Mouse (Mus musculus) layer of hippocampus, postnatal 25 days (tissue): ENCODE data around the gene Slc38a10. TPM values are rescaled to one million over a fixed set of nuclear protein-coding genes. Genes with fewer than 3 reads are reported as not detected.

ENCODE experiments used
- DNase-seq, 2 experiments: peaks; one replicate each; pipeline ENCODE4 v3.0.0; 2022; ENCODE audit warnings: mixed read lengths in 2 of 2, low spot score in 1 of 2; ENCODE audit errors: extremely low spot score in 1 of 2
- total RNA-seq, 2 experiments: library from RNA; stranded (reverse); gene quantifications; 2 replicates each; pipeline ENCODE4 v1.2.3; 2021

Slc38a10 gene
- 10 to 100 TPM; 85.3 to 88.5 TPM for total RNA-seq

GRCm38 (mm10) chr11:120151113-120151494 is at the start of gene Slc38a10:
Slc38a10 (minus strand) TSS chr11:120151346.
- peak; percentile 99 for DNase-seq

DNA sequence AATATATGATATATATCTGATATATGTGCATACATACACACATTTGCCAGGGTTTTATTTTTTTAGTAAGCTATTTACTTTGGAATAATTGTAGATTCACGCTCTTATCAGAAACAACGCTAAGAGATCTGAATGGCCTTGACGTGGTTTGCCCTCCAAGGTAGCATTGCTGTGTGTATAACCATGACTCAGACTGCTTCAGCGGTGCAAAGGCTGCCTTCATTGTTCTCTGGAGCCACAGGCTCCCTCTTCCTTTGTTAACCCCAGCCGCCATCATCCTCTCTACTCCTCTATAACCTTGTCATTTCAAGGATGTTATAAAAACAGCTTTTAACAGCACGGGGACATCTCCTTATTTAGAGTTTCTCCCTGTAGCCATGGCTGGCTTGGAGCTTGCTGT is 49.5 kb upstream of the Slc38a10 start:
- DNase-seq: no peak

- DNase-seq: no peak
These were observed 48.6 kb upstream of the Slc38a10 start for GRCm38 (mm10) chr11:120199766-120200165.

DNA sequence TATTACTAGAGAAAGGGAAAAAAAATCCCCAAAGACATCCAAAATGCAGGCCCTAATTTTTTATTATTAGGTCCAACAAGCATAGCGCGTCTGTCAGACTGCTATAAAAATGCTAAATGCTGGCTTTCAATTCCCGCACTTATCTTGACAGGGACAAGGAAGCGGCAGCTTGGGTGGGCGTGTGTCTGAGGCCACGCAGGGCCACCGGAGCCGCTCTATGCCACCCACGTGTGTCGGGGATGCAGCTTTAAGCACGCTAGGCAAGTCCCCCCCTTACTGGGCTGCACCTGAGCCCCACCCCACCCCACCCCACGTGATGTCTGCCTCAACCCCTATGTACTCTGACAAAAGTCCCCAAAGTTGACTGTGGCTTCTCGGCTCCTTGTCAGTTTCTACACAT is 47.7 kb upstream of the Slc38a10 start:
- no peak for DNase-seq

DNA sequence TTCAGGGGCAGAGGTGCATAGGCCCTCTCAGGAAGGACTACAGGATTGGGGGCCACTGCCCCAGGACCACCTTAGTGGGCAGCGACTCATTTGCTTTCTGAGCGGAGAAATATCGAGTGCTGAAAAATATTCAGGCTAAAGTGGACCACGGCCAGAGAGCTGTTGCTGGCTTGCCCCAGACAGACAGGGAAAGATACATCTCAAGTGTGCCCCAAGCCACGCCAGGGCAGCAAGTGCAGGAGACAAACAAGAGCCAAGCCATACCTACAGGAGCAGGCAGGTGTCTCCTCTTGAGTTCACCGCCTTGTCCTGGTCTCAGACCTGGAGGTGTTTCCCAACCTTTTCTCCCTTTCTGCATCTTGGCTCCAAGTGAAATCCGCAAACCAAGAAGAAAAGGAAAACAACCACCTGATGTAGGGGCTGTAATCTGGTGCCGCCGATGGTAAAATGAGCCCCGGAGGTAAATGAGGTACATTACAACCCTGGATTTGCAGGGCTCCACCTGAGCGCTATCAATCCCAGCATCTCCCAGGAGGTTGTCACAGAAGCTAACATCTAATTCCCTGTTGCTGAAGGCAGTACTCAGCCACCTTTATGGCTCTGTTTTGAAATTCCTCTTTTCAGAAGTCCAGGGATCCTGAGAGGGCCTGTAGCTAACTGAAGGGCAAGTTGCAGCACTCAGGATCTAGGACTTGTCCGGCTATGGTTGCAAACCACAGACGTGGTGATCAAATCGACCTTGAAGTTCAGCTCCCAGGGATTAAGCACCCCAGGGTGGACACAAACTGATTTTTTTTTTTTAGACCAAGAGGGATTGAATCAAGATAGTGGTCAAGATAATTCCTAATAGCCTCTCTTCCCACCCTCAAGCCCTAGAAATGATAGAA is 39.6 kb upstream of the Slc38a10 start:
- no peak for DNase-seq

DNA sequence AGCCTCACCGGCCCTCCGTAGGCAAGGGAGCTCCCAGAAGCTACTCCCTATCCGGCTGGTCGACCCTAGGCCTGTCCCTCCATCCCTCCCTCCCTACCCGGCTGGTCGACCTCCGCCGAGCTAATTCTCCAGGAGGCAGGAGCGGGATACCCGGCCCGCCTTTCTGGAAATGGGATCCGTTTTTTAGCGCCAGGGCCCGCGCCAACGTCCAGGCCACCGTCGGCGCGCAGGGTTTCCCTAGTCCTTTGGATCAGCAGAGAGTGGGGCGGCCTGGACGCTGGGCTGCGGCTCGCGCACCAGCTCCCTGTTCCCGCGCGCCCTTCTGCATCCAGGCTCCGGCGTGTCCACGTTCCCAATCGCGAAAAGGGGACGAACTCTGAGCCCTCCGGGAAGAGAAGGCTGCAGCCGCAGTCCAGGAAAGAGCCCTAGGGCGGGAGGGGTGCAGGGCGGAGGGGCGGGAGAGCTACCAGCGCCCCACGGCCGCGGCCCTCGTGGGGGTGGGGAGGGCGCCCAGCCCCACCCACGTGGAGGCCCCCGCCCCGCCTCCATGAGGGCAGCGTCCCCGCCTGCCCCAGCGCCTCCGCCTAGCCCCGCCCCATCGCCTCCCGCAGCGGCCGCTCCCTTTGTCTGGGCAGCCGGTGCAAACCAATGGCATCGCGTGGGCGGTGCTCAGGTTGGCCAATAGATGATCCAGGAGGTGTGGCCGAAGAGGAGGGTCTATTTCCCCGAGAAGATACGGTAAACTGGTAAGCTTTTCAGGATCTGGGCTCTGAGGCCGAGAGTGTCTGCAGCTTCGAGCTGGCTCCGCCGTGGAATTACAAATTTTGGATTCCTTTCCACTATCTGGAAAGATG is 38.5 kb upstream of the Slc38a10 start:
- DNase-seq: peak; percentile 93 to 94

DNA sequence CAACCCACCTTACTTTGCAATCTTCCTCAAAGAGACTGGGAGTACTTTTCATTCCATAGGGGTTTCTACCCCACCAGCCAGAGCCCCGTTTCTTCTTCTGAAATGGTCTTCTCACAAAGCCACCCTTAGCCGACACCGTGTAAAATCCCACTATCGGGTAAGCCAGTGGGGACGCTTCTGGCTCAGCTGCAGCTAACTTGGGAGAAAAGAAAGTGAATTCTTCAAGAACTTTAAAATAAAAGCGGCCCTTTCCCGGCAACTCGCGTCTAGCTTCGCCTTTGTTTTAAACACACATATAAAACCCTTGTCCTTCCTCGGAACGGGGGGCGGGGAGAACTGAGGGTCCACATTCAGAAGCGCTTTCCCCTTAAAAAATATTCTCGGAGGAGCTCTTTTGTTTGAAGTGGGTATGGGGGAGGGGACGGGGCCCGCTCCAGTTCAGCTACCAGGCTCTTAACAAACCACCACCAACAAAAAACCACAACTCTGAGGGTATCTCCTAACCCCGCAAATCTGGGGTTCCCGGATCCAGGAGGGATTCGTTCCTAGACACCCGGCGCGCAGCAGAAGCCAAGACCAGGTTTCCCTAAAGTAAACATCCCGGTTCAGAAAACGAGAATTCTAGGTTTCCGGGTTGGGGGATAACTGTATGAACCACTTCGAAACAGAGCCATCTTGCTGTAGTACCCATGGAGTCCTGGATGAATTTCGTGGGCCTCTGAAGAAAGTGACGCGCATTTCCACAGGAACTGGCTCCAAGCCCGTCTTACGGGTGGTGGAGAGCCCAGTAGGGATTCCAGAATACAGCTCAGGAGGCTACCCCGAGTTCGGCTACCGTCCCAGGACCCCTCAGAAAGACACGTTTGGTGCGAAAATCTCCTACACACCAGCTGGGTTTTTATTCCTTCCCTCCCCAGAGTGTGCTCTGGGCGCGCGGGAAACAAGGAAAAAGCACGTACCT is 37.6 kb upstream of the Slc38a10 start:
- DNase-seq: peak in 1 of 2 experiments; percentile 41

DNA sequence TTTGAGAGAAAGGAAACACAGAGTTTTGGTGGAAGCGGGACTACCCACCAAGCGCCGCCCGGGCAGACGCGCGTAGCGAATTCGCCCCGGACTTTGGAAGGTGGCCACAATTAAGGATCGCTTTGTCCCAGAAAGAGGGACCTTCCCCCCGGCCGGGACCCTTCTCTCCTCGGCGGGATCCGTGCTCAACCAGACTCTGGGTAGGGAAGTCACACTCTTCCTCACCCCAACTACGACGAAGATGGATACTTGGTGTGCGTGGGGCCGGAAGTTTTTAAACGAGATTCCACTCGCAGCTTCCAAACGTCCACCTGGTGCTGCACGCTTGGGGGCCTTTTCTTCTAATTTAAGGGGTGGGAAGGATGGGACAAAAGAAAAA is 36.9 kb upstream of the Slc38a10 start:
- DNase-seq: peak in 1 of 2 experiments; percentile 49

DNA sequence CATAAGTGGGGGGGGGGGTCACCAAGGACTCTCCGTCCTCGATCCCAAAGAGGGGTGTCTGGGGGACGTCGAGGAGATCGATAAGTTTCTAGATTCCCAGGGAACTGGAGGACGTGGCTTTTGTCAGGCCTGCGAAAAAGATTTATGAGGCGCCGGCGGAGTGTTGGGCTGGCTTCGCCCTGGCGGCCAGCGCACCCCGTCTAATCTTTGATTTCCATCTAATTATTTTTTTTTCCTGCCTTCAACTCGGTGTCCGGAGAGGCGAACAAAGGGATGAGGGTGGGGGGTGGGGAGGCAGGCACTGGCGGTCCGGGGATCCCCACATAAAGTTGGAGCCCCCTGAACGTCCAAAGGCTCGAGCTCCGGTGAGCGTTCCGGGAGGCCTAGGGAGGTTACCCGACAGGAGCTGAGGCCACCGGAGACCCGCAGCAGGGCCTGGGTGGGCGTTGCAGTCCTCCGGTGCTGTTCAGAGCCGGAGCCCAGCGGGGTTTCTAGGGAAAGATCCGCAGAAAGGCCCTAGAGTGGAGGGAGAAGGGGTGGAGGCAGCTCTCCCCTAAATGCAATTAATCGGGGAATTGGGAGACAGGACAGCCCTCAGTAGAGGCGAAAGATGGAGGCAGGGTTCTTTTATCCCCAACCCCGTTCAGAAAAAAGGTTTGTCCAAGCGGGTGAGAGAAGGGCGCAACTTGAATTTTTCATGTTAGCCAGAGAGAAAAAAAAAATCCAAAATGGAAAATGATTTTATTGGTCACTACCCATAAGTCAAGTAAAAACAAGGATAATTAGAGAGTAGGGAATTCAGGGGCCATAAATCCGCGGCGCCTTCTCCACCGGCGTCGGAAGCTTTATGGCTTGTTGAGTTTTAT is 36.3 kb upstream of the Slc38a10 start:
- no peak for DNase-seq

DNA sequence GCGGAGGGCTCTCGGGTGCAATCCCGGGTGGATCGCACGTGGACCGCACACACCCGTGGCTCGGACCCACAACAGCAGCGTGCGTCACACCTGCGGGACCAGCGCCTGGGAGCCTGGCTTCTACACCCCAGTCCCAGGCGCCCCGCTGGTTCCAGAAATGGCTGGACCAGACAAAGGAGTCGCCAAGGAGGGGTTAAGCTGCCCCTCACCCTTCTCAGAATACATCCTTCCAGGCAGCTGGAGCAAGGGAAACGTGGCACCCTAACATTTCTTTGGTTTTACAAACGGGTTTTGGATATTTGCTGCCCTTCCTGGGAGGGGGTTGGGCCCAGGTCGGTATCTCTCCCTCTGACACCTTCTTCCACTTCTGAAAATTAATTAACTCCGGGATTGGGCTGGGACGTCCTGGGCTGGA is 35.7 kb upstream of the Slc38a10 start:
- DNase-seq: peak in 1 of 2 experiments; percentile 35

DNA sequence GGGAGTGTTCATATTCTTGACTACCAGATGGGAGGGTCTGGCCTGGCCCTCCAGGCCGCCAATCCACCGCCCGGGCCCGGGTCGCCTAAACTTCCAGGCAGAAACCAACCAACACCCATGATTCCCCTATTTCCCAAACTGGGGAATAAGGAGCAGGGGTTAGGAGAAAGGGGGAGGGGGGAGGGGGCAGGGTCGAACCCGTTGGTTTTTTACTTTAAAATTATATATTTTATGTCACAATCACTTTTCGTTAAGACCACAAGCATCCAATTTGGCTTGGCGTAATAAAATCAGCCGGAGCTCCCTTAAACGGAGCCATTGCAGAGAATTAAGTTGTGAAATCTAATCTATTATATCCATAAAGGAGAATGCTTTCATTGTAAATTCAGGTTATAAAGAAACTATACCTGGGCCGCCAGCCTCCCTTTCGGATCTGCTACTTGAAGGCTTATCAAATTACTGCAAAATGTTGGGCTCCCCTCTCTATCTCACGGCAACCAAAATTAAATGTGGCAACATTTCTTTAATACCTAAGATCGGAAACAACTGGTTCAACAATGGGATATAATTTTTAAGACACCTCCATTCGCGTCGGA is 35.1 kb upstream of the Slc38a10 start:
- no peak for DNase-seq

GRCm38 (mm10) chr11:120185316-120186141 is 34.4 kb upstream of the Slc38a10 start:
- peak in 1 of 2 experiments; percentile 34 for DNase-seq

DNA sequence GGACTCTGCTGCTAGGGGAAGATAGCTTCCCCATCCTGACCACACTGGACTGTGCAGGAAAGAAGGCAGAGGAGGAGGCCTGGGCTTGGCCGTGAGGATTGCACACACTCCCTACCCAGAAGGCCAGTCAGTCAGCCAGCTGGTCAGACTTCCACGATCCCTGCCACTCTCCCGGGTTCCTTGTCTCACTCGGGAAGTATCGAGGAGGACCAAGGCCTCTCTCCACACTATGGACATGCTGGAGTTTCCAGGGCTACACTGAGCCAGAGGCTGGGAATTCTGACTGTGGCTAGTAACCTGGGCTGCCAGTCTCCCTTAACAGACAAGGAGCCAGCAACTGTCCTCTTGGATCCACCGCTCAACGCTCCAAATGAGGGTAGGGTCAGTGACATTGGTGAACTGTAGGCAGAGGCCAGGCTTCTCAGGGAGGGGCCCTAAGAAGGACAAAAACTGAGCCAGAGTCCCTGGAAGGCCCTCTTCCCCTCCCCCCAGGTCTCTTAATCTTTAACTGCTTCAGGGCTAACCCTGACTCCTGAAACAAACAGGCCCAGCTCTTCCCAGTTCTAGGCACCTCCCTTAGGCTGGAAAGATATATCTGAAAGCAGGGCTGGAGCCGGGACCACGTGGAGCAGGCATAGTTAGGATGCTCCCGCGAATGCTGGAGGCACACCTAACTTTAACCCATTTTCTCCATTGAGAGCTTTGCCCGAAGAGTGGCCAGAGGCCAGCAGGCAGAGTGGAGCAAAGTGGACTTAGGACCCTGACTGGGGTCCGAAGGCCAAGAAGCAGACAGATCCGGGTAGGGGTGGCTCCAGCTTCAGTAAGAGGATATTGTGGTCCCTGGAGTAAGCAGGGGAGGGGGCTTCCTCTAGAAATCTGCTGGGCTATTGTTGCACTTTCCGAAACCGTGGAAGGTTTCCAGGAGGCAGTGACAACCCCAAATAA is 33.5 kb upstream of the Slc38a10 start:
- DNase-seq: no peak

GRCm38 (mm10) chr11:120183708-120184107 is 32.6 kb upstream of the Slc38a10 start:
- no peak for DNase-seq

- no peak for DNase-seq
These were observed 32.0 kb upstream of the Slc38a10 start for GRCm38 (mm10) chr11:120183180-120183579.

DNA sequence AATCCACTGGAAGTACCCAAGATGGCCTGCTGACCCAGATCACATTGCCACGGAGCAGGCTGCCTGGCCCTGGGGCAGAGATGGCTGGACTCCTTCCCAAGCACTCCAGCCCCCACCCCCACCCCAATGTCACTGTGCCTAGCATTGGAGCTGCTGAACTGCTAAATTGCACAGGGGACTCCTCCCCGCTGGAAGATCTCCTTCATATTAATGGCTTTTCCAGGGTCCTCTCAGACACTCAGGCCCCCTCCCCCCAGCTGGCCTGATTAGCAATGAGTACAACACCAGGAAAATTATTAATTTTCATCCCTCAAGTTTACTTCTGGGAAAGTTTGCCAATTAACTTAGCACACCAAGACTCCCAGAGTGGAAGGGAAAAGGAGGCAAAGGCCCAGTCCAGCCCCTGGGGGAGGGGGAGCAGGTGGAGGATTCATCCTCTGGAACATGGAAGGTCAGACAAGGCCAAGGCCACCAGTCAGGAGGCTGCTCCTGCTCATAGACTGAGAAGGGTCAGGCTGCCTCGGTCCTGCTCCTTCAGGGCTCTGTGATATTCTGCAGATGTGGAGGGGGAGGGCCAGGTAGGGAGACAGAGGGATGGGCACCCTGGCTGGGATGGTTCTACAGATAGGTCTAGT is 31.4 kb upstream of the Slc38a10 start:
- no peak for DNase-seq
